Mouse (Mus musculus): ENCODE measurements around the gene Gm12666.
"Not testable (repeated sequence)": the region's sequence is repeated elsewhere in the genome, so short reads cannot be mapped to it uniquely, and the experiment has no call there.

Gene Gm12666

GRCm38 (mm10) chr4:92191649-92192048 lies at the start of gene Gm12666:
Gene Gm12666 (minus strand): TSS chr4:92191749.
- not testable (repeated sequence) for DNase-seq (ENCODE audit: low spot score)

DNA sequence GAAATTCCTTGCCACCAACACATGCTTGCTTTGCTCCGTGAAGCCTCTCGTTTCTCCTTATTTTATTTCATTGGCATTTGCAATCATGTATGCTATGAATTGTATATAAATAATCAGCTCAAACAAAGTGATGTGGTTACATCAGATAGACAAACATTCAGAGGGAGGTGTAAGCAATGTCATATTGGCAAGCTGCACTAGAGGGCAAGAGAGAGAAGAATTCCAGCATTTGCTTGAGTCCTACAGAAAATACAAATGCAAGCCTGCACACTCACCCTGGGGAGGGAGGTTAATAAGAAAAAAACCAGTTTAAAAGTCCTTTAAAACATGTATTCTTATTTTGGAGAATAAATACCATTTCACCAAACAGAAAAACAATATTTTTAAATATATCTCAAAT lies 34.8 kb upstream of the Gm12666 start:
- no peak for DNase-seq (ENCODE audit: low spot score)

GRCm38 (mm10) chr4:92216286-92216685 lies 24.7 kb upstream of the Gm12666 start:
- no peak for DNase-seq (ENCODE audit: low spot score)

DNA sequence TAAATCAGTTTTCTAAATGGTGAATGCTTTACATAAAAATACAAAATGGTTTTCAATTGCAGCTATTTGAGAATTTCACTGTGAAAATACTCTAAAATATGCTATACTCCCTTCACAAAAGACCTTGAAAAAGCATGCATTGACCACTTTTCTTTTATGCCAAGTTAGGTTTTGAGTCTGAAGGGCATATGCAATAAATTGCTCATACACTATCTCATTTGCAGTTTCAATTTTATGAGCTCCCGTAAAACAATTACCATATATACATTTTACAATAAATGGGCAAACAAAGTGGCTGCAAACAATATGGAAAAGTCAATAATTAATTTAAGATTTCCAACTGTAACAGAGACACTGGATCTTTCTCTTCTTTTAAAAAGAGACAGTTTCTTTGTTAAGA lies 38.9 kb downstream of the Gm12666 start:
- DNase-seq (ENCODE audit: low spot score) = no peak

GRCm38 (mm10) chr4:92147134-92147533 lies 44.4 kb downstream of the Gm12666 start, which contains the start of gene Izumo3:
Gene Izumo3 (minus strand): TSS chr4:92147234.
- no peak for DNase-seq (ENCODE audit: low spot score)

Data from ovary, postnatal 14 days (tissue).